Mouse (Mus musculus): ENCODE measurements around the gene Bcorl1.

The Bcorl1 gene

DNA sequence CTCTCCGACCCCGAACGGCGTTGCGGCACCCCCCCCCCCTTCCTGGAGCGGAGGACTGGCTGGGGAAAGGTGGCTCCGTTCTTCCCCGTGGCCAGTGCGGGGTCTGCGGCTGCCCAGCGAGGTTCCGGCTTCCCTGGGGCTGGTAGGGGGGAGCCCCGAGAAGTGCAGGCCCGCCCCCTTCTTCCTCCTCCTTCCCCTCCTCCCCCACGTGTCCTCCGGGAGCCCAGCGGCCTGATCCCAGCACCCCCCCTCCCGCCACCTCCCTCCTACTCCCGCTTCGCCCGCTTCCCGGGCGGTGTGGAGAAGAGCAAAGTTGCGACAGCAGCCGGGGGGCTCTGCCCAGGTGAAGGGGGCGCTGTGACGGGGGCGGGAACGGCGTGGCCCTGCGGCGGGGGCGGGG is at the start of gene Bcorl1:
Gene Bcorl1 (plus strand): TSS at position 218 of the 400 bp plus-strand sequence.
- no peak for DNase-seq (ENCODE audit: low read depth, low spot score)

DNA sequence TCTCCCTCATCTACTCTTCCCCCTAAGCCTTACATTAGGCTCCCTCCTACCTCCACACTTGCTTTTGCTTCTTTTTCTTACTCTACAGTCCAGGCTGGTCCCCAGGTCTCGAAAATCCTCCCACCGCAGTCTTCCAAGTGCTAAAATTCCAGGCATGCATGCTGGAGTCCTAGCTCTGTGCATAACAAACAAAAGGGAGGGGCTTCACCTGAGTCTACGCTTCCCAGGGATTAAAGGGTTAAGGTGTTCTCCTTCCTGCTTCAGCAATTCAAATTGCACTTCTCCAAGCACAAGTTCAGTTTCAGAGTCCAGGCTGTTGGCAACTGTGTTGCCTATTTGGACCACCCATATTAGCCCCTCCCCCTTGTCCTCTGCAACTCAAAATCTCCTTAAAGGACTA is 49.7 kb upstream of the Bcorl1 start:
- no peak for DNase-seq (ENCODE audit: low read depth, low spot score)

GRCm38 (mm10) chrX:48305356-48305755 is 35.8 kb upstream of the Bcorl1 start:
- no peak for DNase-seq (ENCODE audit: low read depth, low spot score)

GRCm38 (mm10) chrX:48310706-48311517 is 30.2 kb upstream of the Bcorl1 start:
- DNase-seq (ENCODE audit: low read depth, low spot score) = no peak

- DNase-seq (ENCODE audit: low read depth, low spot score) = no peak
Measured at GRCm38 (mm10) chrX:48311727-48312126, 29.4 kb upstream of the Bcorl1 start.

DNA sequence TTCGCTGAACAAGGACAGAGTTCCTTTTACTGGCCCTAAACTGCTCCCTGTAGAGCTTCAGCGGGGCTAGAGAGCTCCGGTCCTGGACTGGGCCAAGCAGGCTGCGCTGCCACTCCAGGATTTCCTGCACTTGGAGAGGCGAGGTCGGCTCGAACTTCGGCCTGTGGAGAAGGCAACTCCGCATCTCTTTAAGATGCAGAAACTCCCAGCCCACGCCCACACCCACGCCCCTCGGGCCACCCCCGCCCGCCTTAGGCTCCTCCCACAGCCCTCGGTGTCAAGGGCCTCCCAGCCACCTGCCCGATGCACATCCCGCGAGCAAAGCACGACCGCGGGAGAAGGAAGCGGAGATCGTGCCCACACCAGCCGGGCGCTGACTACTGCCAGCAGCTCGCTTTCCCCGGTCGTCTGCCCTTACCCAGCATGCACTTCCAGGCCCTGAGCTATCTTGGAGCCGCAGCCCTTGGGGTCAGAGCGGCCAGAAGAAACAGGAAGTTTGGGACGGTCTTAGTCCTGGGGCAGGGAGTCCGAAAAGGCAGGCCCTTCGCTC is 26.6 kb upstream of the Bcorl1 start:
- peak; percentile 4 for DNase-seq (ENCODE audit: low read depth, low spot score)

GRCm38 (mm10) chrX:48317444-48317843 is 23.7 kb upstream of the Bcorl1 start:
- DNase-seq (ENCODE audit: low read depth, low spot score) = no peak

DNA sequence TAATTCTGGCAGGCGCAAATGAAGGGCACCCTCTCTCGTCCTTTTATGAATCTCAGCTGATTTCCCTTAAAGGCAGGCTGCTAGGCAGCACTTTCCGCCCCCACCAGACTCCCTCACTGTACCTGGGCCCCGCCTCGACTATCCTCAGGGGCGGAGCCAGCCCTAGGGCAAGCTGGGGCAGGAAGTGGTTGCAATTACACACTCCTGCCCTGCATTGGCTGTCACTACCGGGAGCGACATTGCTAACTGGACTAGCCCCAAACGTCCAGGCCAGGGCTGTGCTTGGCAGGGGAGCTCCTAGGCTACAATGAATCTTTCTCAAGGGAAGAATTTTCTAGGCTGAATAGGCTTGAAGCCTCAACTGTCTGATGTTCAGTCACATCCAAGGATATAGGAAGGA is 23.0 kb upstream of the Bcorl1 start:
- DNase-seq (ENCODE audit: low read depth, low spot score) = no peak

GRCm38 (mm10) chrX:48340441-48341049 is 613 bp upstream of the Bcorl1 start:
- no peak for DNase-seq (ENCODE audit: low read depth, low spot score)

- DNase-seq (ENCODE audit: low read depth, low spot score) = no peak
Measured at GRCm38 (mm10) chrX:48341621-48342161, 533 bp downstream of the Bcorl1 start.

GRCm38 (mm10) chrX:48342731-48343130 is 1.6 kb downstream of the Bcorl1 start:
- DNase-seq (ENCODE audit: low read depth, low spot score) = no peak

DNA sequence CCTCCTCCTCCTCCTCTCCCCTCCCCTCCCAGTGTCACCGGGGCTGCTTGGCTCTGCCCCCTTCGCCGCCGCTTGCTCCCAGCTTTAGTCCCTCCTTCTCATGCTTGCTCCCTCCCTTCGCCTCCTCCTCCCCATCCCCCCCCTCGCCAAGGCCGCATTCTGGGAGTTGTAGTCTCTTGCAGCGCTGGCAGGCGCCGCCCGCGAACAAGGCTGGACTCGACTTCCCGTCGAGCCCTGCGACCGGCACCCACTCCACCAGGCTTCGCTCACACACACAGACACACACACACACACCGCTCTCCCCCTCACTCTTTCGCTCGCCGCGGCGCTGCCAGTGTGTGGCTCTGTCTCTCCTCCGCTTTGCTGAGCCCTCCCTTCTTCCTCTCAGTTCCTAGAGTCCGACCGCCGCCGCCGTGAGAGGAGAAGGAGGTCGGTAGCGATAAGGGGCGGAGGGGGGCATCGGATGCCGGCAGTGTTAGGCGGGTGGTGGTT is 2.3 kb downstream of the Bcorl1 start:
- DNase-seq (ENCODE audit: low read depth, low spot score) = peak; percentile 93

- no peak for DNase-seq (ENCODE audit: low read depth, low spot score)
Measured at GRCm38 (mm10) chrX:48343966-48344642, 2.9 kb downstream of the Bcorl1 start.

GRCm38 (mm10) chrX:48344643-48345384 is 3.7 kb downstream of the Bcorl1 start:
- DNase-seq (ENCODE audit: low read depth, low spot score) = no peak

- no peak for DNase-seq (ENCODE audit: low read depth, low spot score)
Measured at GRCm38 (mm10) chrX:48345385-48345932, 4.3 kb downstream of the Bcorl1 start.

- no peak for DNase-seq (ENCODE audit: low read depth, low spot score)
Measured at GRCm38 (mm10) chrX:48355346-48355745, 14.2 kb downstream of the Bcorl1 start.

DNA sequence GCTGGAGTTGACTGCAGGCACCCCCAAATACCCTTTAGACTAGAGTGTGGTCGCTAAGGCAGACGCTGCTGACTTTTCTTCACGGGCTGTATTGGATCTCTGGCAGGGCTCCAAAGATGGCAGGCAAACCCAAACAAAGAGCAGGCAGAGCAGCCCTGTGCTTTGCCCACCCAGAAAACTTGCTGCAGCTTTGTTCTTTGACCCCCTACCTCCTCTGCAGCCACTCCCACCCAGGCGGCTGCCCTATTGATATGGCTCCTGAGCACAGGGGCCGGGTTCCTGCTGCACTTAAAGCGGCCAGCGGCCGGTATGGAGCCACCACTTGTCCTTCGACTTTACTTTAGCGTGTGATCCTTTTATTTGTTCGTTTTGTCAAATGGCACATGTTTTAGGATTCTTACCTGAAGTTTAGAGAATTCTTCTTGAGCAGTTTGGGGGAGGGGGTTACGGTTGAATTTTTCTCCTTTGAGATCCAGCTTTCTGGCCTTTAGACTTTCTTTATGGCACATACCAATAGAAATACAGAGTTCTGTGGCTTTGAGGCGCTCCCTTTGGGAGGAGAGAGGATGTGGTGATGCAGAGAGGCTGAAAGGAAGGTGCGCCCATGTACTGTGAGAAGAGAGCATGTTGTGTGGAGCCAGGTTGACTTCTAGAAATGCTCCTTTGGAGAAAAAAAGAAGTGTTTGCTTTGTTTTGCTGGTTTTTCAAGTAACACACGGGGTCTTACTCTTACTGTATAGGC is 24.8 kb downstream of the Bcorl1 start:
- DNase-seq (ENCODE audit: low read depth, low spot score) = no peak

DNA sequence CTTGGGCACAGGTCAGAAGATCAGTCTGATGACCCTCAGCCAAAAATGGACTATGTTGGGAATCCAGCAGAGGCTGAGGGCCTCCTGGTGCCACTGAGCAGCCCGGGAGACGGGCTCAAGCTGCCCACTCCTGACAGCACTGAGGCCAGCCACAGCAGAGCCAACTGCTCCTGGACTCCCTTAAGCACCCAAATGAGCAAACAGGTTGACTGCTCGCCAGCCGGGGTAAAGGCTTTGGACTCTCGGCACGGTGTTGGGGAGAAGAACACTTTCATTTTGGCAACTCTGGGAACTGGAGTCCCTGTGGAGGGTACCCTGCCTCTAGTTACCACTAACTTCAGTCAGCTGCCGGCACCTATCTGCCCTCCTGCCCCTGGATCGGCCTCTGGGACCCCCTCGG is 26.7 kb downstream of the Bcorl1 start:
- DNase-seq (ENCODE audit: low read depth, low spot score) = no peak

DNA sequence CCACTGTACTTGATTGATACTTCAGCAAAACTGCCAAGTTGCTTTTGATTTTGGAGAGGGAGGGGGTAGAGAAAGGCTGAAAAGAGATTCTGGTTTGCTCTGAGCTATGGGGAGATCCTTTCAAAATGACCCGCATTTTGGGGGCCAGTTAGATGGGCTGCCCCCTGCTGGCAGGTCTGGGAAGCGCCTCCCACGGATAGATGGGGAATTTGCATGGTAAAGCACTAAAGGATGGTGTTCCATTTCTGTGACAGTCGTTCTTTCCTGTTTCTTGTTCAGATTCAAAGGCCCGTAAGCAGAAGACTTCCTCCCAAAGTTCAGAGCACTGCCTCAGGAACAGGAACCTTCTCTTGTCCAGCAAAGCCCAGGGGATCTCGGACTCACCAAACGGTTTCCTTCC is 42.5 kb downstream of the Bcorl1 start:
- no peak for DNase-seq (ENCODE audit: low read depth, low spot score)

- no peak for DNase-seq (ENCODE audit: low read depth, low spot score)
Measured at GRCm38 (mm10) chrX:48385927-48386326, 44.8 kb downstream of the Bcorl1 start.

Data from telencephalon, adult 2 months (tissue).